Mouse (Mus musculus) mesoderm, embryonic 11.5 days (tissue): ENCODE measurements around the gene Rhot2.
"Not testable (repeated sequence)": the region's sequence is repeated elsewhere in the genome, so short reads cannot be mapped to it uniquely, and the experiment has no call there.

Experiments
- DNase-seq: peaks from one replicate; pipeline ENCODE4 v3.0.0-alpha.2; 2012; ENCODE audit warnings: low read depth, low spot score

Rhot2 gene

GRCm38 (mm10) chr17:25828223-25828594, 16.4 kb downstream of the Rhot2 start:
- DNase-seq = no peak

GRCm38 (mm10) chr17:25827546-25828222, 17.0 kb downstream of the Rhot2 start:
- DNase-seq = no peak

GRCm38 (mm10) chr17:25827011-25827410, 17.6 kb downstream of the Rhot2 start:
- no peak for DNase-seq

GRCm38 (mm10) chr17:25825984-25826570, 18.6 kb downstream of the Rhot2 start:
- no peak for DNase-seq

DNA sequence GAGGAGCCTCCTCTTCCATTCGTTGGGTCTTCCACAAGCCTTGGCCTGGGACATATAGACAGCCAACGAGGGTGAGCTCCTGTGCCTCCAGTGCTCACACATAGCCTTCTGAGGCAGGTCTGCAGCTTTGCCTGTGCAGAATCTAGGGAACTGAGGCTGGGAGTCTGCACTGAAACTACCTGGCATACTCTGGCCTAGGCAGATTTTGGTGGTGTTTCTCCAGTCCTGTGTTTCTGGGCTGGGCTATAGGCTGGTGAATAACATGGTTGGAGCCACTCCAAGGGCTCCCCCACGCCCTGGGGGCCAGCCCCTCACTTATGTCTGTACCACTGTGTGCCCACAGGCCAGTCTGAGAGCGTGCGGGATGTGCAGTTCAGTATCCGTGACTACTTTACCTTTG, 19.3 kb downstream of the Rhot2 start:
- DNase-seq = no peak

GRCm38 (mm10) chr17:25824362-25825142, 20.1 kb downstream of the Rhot2 start:
- no peak for DNase-seq

GRCm38 (mm10) chr17:25823452-25823851, 21.2 kb downstream of the Rhot2 start, which contains the start of gene Wdr24:
Gene Wdr24, plus strand, starts transcription at chr17:25823627.
- peak; percentile 87 for DNase-seq

- DNase-seq = no peak
Measured at GRCm38 (mm10) chr17:25818851-25819780, 25.5 kb downstream of the Rhot2 start.

- no peak for DNase-seq
Measured at GRCm38 (mm10) chr17:25817662-25818061, 27.0 kb downstream of the Rhot2 start.

DNA sequence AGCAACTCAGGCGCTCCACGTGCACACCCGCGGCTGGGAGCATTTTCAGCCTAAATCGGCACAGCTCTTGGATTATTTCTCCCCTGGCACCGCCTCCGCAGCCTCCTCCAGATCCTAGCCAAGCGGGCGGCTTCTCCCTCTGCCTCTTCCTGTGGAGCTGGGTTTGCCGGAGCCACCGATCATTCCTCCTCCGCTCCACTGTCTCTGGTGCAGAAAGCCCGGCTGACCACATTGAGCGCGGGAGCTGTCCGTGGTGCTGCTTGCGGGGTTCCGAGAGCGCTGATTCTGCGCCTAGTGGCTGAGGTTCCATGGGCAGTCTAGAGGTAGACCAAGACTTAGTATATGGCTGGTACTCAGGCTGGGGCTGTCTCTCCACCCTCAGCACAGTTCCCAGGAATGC, 31.2 kb downstream of the Rhot2 start:
- DNase-seq = peak; percentile 94

DNA sequence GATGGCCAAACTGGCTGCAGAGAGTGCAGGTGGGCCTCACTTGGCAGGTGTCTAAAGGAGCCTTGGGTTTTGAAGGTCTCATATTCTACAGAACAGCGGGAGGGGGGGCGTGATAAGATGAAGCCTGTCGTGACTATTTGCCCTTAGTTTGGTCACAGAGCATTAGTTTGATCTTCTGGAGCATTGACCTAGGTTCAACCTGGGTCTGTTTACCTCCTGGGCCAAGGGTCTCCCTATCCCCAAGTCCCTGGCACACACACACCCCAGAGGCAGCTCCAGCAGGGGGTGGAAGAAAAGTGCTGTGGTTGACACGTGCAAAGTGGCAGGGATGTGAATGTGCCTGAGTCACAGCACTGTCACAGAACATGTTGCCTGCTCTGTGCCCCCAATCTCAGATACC, 33.8 kb downstream of the Rhot2 start:
- no peak for DNase-seq

- peak; percentile 41 for DNase-seq
Measured at GRCm38 (mm10) chr17:25809606-25810340, 34.9 kb downstream of the Rhot2 start.

DNA sequence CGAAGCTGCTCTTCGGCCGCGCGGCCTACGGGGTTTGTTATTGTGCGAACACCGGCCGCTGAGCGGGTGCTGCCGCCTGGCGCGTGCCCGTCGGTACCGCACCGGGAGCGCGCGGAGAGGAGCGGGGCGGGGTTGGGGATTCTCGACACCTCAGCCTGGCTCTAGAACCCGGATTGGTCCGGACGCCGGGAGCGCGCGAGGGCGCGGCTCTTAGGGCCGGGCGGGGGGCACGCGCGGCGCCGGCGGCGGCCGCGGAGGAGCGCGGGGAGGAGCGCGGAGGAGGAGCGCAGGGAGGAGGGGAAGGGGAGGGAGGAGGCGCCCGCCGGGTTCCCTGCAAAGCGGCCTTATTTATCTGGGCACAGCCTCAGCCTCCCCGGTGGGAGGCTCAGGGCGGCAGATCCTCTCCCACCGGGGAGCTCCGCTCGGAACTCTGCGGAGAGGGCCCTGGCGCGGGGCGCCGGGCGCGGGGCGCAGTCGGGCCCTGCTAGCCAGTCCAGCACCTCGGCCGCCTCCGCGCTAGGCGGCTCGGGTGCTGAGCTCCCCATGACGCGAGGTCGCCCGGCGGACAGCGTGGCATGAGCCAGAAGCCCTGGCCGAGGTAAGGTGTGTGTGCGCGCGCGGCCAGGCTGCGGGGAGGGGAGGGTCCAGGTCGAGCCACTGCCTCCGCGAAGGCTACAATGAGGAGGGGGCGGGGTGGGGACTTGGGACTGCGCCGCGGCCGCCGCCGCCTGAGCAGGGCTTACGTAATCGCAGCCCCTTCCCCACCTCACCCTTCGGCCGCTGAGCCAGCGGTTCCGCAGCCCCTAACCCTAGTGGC, 35.7 kb downstream of the Rhot2 start, which contains the start of gene Fbxl16:
Gene Fbxl16 (plus strand): TSS at position 297 of the 817 bp plus-strand sequence.
- peak; percentile 89 for DNase-seq

- DNase-seq = no peak
Measured at GRCm38 (mm10) chr17:25808028-25808427, 36.6 kb downstream of the Rhot2 start.

- not testable (repeated sequence) for DNase-seq
Measured at GRCm38 (mm10) chr17:25807452-25807851, 37.2 kb downstream of the Rhot2 start.

DNA sequence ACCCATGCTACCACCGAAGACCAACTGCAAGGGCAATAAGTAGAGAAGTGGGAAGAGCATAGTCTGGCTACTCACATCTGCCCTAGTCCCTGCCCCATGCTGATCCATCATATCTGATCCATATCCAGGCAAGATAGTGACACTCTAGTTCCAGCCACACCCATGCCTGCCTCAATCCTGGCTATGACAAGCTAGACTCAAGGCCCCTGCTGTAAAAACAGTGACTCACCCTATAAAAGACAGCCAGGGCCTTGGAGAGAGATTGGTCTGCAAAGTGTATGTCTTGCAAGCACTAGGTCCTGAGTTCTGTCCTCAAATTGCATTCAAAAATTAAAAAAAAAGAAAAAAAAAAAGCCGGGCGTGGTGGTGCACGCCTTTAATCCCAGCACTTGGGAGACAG, 38.1 kb downstream of the Rhot2 start:
- DNase-seq = no peak

DNA sequence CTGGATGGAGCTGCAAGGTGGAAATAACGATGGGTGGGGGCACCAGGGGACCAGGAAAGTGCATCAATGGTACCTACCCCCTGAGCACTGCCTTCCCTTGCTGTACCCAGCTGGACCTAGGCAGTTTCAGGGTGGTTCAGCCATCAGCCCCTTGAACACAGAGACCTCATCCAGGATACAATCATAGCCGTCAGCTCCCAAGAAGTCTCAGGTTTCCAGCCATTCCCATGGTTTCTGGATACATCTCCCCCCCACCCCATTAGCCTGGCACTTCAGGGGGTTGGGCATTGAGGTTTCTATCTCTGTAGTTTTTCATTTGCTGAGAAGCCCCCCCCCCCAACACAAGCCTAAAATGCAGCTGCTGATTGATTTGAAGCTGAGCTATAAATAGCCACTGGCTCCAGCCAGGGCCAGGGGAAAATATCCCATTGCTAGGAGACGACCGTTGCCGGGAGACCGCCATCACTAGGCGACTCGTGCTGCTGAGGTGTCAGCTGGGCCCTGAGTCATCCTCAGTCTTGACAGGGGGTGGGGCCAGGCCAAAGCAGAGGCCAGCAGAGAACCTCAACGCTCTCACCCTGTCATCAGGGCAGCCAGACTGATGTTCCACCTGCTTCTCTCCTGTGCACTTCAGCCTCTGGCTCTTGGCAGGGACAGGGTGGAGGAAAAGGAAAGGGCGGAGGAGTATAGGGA, 41.7 kb downstream of the Rhot2 start:
- peak; percentile 91 for DNase-seq

DNA sequence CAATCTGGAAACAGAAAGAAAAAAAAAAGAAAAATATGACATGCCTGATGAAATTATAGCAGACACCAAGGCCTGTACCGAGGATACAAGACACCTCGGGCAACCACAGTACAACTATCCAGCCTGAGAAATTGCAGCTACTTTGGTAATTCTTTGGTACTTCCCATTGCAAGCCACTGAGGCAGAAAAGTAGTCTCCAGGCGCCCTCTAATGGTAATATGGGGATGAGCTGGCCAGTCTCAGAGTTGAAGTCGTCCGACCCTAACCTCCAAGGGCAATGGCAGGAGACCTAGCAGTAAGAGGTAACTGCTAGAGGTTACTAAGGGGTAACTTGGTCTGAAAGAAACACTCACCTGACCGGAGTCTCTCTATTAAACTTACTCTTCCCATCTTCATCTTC, 43.6 kb downstream of the Rhot2 start:
- peak; percentile 80 for DNase-seq

DNA sequence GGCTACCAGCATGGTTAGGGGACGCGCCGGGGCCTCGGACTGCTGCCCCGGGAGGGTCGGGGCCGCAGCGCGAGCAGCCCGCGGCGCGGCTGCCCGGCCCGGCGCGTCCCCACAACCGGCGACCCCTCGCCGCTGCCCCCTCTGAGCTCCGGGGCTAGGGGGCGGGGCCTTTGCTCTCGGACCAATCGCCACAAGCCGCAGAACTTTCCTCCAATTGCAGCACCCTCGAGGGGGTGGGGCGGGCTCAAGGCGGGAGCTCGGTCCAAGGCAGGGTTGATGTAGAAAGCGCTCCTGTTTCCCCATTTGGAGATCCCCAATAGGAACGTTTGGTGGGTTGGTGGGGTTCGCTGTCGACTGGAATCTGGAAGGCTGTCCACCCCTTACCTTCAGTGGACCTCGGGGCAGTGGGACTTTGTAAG, 47.7 kb downstream of the Rhot2 start, which contains the start of gene Metrn:
Gene Metrn (minus strand): TSS at position 186 of the 419 bp plus-strand sequence.
- DNase-seq = peak; percentile 92
